Mouse (Mus musculus) embryonic facial prominence, embryonic 14.5 days (tissue): ENCODE measurements at regions not wholly inside any gene's neighbourhood (a gene's known extent, or its start where the extent isn't known, plus 50 kb on each side); places are given as distances from the start of the nearest gene placed in this dataset.
"Not testable (repeated sequence)": the region's sequence is repeated elsewhere in the genome, so short reads cannot be mapped to it uniquely, and the experiment has no call there.

Experiments
- ATAC-seq: fragments of 200-750 bp; cut with Nextera tagmentation; 2 replicates; pipeline ENCODE4 v1.8.0; 2017; ENCODE audit warnings: low read depth, moderate number of reproducible peaks, moderate TSS enrichment
- DNase-seq: peaks from one replicate; pipeline ENCODE4 v3.0.0-alpha.2; 2015; ENCODE audit warnings: low spot score
- H3K27ac ChIP-seq: fragments of 300-500 bp; sonication (generic); replicated peaks from 2 replicates; pipeline ENCODE4 v1.5.1; 2014; ENCODE audit warnings: low read depth, mild to moderate bottlenecking, low read length, moderate library complexity
- H3K27me3 ChIP-seq: fragments of 300-500 bp; sonication (generic); replicated peaks from 2 replicates; pipeline ENCODE4 v1.6.1; 2014; ENCODE audit warnings: low read length; ENCODE audit not compliant: control insufficient read depth, insufficient read depth
- H3K36me3 ChIP-seq: fragments of 300-500 bp; sonication (generic); 2 replicates; pipeline ENCODE4 v1.6.1; 2014; ENCODE audit warnings: low read length, mixed read lengths; ENCODE audit not compliant: control insufficient read depth, insufficient read depth
- H3K4me1 ChIP-seq: fragments of 300-500 bp; sonication (generic); 2 replicates; pipeline ENCODE4 v1.6.1; 2014; ENCODE audit warnings: antibody characterized with exemption, low read length; ENCODE audit not compliant: control insufficient read depth, insufficient read depth
- H3K4me2 ChIP-seq: fragments of 300-500 bp; sonication (generic); 2 replicates; pipeline ENCODE4 v1.6.1; 2014; ENCODE audit warnings: low read depth, mild to moderate bottlenecking, low read length, moderate library complexity, mixed read lengths
- H3K4me3 ChIP-seq: fragments of 300-500 bp; sonication (generic); 2 replicates; pipeline ENCODE4 v1.5.1; 2014; ENCODE audit warnings: low read depth, mild to moderate bottlenecking, low read length
- H3K9ac ChIP-seq: fragments of 300-500 bp; sonication (generic); 2 replicates; pipeline ENCODE4 v1.6.1; 2014; ENCODE audit warnings: low read depth, mild to moderate bottlenecking, low read length, moderate library complexity, mixed read lengths
- H3K9me3 ChIP-seq: fragments of 300-500 bp; sonication (generic); 2 replicates; pipeline ENCODE4 v1.6.1; 2016; ENCODE audit warnings: low read length; ENCODE audit not compliant: control insufficient read depth
- WGBS: fragments of 180-500 bp; shearing (Covaris S2); extraction: QIAGEN DNeasy Blood & Tissue Kit; methylation state at CpG from one replicate; pipeline ENCODE4 v1.1.7; 2014; 5-methylcytosine and 5-hydroxymethylcytosine counted together

- 89% methylated on average over 6 of the region's 6 CpGs for WGBS
- DNase-seq = no peak
- H3K4me1 ChIP-seq = no peaks in the 10 kb centered on the region
- no peak overlapping the region for H3K27ac ChIP-seq
- H3K9ac ChIP-seq = no peak overlapping the region
- no peak overlapping the region for H3K4me2 ChIP-seq
- no peak overlapping the region for H3K4me3 ChIP-seq
- H3K36me3 ChIP-seq = no peaks in the 10 kb centered on the region
- no peak for ATAC-seq
- no peaks in the 10 kb centered on the region for H3K27me3 ChIP-seq
- H3K9me3 ChIP-seq = no peaks in the 10 kb centered on the region
These were observed 362.1 kb downstream of the Rprm start for GRCm38 (mm10) chr2:53723231-53723630.

- ATAC-seq (no peak), DNase-seq (no peak)
- Histone ChIP-seq H3K4me3 (no peak overlapping the region), H3K4me2 (no peak overlapping the region), H3K9me3 (no peaks in the 10 kb centered on the region), H3K9ac (no peak overlapping the region), H3K36me3 (no peaks in the 10 kb centered on the region), H3K27me3 (no peaks in the 10 kb centered on the region), H3K4me1 (no peaks in the 10 kb centered on the region), H3K27ac (no peak overlapping the region)
These were observed 356.7 kb downstream of the Rprm start for GRCm38 (mm10) chr2:53728693-53729092.

GRCm38 (mm10) chr2:53730451-53730850 lies 354.9 kb downstream of the Rprm start:
- Histone ChIP-seq H3K9ac (no peak overlapping the region), H3K4me1 (no peaks in the 10 kb centered on the region), H3K27me3 (no peaks in the 10 kb centered on the region), H3K9me3 (no peaks in the 10 kb centered on the region), H3K27ac (no peak overlapping the region), H3K4me2 (no peak overlapping the region), H3K36me3 (no peaks in the 10 kb centered on the region), H3K4me3 (no peak overlapping the region)
- DNase-seq = no peak
- 90% methylated on average over 2 of the region's 2 CpGs for WGBS
- no peak for ATAC-seq

GRCm38 (mm10) chr2:53763486-53763885 lies 321.9 kb downstream of the Rprm start:
- WGBS = 76% methylated on average over 2 of the region's 2 CpGs
- H3K9ac ChIP-seq = no peak overlapping the region
- no peaks in the 10 kb centered on the region for H3K9me3 ChIP-seq
- no peaks in the 10 kb centered on the region for H3K36me3 ChIP-seq
- no peak overlapping the region for H3K4me2 ChIP-seq
- H3K27me3 ChIP-seq = no peaks in the 10 kb centered on the region
- ATAC-seq (no peak), DNase-seq (no peak)
- no peak overlapping the region for H3K4me3 ChIP-seq
- H3K4me1 ChIP-seq = no peaks in the 10 kb centered on the region
- H3K27ac ChIP-seq = no peak overlapping the region

- not testable (repeated sequence) for H3K9ac ChIP-seq, DNase-seq, H3K4me1 ChIP-seq, H3K4me3 ChIP-seq, H3K36me3 ChIP-seq, H3K27ac ChIP-seq, H3K9me3 ChIP-seq, H3K4me2 ChIP-seq, ATAC-seq, H3K27me3 ChIP-seq
- WGBS = 90% methylated on average over 2 of the region's 6 CpGs
These were observed 303.3 kb downstream of the Rprm start for GRCm38 (mm10) chr2:53782035-53782434.

- not testable (repeated sequence) for ATAC-seq, DNase-seq, H3K36me3 ChIP-seq, H3K9ac ChIP-seq, H3K4me2 ChIP-seq, H3K27ac ChIP-seq, H3K9me3 ChIP-seq, H3K4me1 ChIP-seq, H3K4me3 ChIP-seq, H3K27me3 ChIP-seq
- WGBS = 98% methylated on average over 2 of the region's 6 CpGs
These were observed 296.8 kb downstream of the Rprm start for GRCm38 (mm10) chr2:53788599-53788998.

GRCm38 (mm10) chr2:53796605-53797004 lies 288.7 kb downstream of the Rprm start:
- H3K9me3 ChIP-seq = no peaks in the 10 kb centered on the region
- H3K36me3 ChIP-seq = no peaks in the 10 kb centered on the region
- H3K4me2 ChIP-seq = no peak overlapping the region
- H3K4me1 ChIP-seq = no peaks in the 10 kb centered on the region
- no peaks in the 10 kb centered on the region for H3K27me3 ChIP-seq
- no peak for ATAC-seq
- H3K27ac ChIP-seq = no peak overlapping the region
- 71% methylated on average over 1 of the region's 1 CpGs for WGBS
- no peak overlapping the region for H3K4me3 ChIP-seq
- DNase-seq = no peak
- no peak overlapping the region for H3K9ac ChIP-seq

GRCm38 (mm10) chr2:53803666-53804065 lies 281.7 kb downstream of the Rprm start:
- H3K27me3 ChIP-seq = no peaks in the 10 kb centered on the region
- no peaks in the 10 kb centered on the region for H3K9me3 ChIP-seq
- no peak for DNase-seq
- no peaks in the 10 kb centered on the region for H3K4me1 ChIP-seq
- H3K36me3 ChIP-seq = no peaks in the 10 kb centered on the region
- H3K4me2 ChIP-seq = no peak overlapping the region
- no peak overlapping the region for H3K4me3 ChIP-seq
- ATAC-seq = no peak
- no peak overlapping the region for H3K9ac ChIP-seq
- no peak overlapping the region for H3K27ac ChIP-seq

GRCm38 (mm10) chr2:53850815-53851528 lies 234.4 kb downstream of the Rprm start:
- no peak overlapping the region for H3K4me3 ChIP-seq
- H3K27me3 ChIP-seq = no peaks in the 10 kb centered on the region
- ATAC-seq = no peak
- WGBS = 60% methylated on average over 1 of the region's 1 CpGs
- H3K36me3 ChIP-seq = no peaks in the 10 kb centered on the region
- H3K4me1 ChIP-seq = no peaks in the 10 kb centered on the region
- H3K9ac ChIP-seq = no peak overlapping the region
- H3K9me3 ChIP-seq = no peaks in the 10 kb centered on the region
- H3K4me2 ChIP-seq = no peak overlapping the region
- no peak for DNase-seq
- no peak overlapping the region for H3K27ac ChIP-seq
